Mouse (Mus musculus): ENCODE measurements at regions not wholly inside any gene's neighbourhood (a gene's known extent, or its start where the extent isn't known, plus 50 kb on each side); places are given as distances from the start of the nearest gene placed in this dataset.

- TF ChIP-seq POLR2AphosphoS2 (IDR thresholded peaks at IDR 0.05; ENCODE audit: low read depth, low read length) (no peak), E2F4 (IDR thresholded peaks at IDR 0.05; ENCODE audit: insufficient replicate concordance, low read depth, low read length) (no peak), CTCF (conservative IDR thresholded peaks at IDR 0.05 in 1 of 2, IDR thresholded peaks at IDR 0.05 in 1 of 2; ENCODE audit: low read depth in 2 of 2, low read length in 2 of 2) (no peak), USF2 (conservative IDR thresholded peaks at IDR 0.05; ENCODE audit: low read depth, low read length) (no peak), ETS1 (conservative IDR thresholded peaks at IDR 0.05; ENCODE audit: low read depth, low read length) (no peak), EP300 (IDR thresholded peaks at IDR 0.05; ENCODE audit: low read length) (no peak), SIN3A (IDR thresholded peaks at IDR 0.05; ENCODE audit: low read length) (no peak)
These were observed 112.5 kb downstream of the Fgf9 start for GRCm38 (mm10) chr14:58182869-58183268.

All from CH12.LX (cell line).